Mouse (Mus musculus) limb, embryonic 14.5 days (tissue): ENCODE measurements around the gene Mark2. TPM values are rescaled to one million over a fixed set of nuclear protein-coding genes. Genes with fewer than 3 reads are reported as not detected.

Experiments used
- ATAC-seq: fragments of 200-750 bp; cut with Nextera tagmentation; 2 replicates; pipeline ENCODE4 v1.8.0; 2017; ENCODE audit warnings: low read depth, moderate number of reproducible peaks, moderate TSS enrichment; ENCODE audit not compliant: low FRiP score
- DNase-seq: peaks from one replicate; pipeline ENCODE4 v3.0.0-alpha.2; 2015; ENCODE audit warnings: low spot score
- H3K27ac ChIP-seq: fragments of 300-500 bp; sonication (generic); replicated peaks from 2 replicates; pipeline ENCODE4 v1.5.1; 2014; ENCODE audit warnings: low read depth, mild to moderate bottlenecking, low read length, moderate library complexity, mixed read lengths
- H3K27me3 ChIP-seq: fragments of 300-500 bp; sonication (generic); 2 replicates; pipeline ENCODE4 v1.6.1; 2014; ENCODE audit warnings: low read length, mixed read lengths; ENCODE audit not compliant: control insufficient read depth, insufficient read depth
- H3K36me3 ChIP-seq: fragments of 300-500 bp; sonication (generic); 2 replicates; pipeline ENCODE4 v1.6.1; 2014; ENCODE audit warnings: mild to moderate bottlenecking, low read length, moderate library complexity, mixed read lengths; ENCODE audit not compliant: control insufficient read depth, insufficient read depth
- H3K4me1 ChIP-seq: fragments of 300-500 bp; sonication (generic); 2 replicates; pipeline ENCODE4 v1.6.1; 2014; ENCODE audit warnings: antibody characterized with exemption, low read length, mixed read lengths; ENCODE audit not compliant: control insufficient read depth, insufficient read depth
- H3K4me2 ChIP-seq: fragments of 300-500 bp; sonication (generic); replicated peaks from 2 replicates; pipeline ENCODE4 v1.6.1; 2014; ENCODE audit warnings: low read depth, mild to moderate bottlenecking, low read length, moderate library complexity; ENCODE audit not compliant: severe bottlenecking
- H3K4me3 ChIP-seq: fragments of 300-500 bp; sonication (generic); replicated peaks from 2 replicates; pipeline ENCODE4 v1.5.1; 2014; ENCODE audit warnings: low read length
- H3K9ac ChIP-seq: fragments of 300-500 bp; sonication (generic); 2 replicates; pipeline ENCODE4 v1.6.1; 2014; ENCODE audit warnings: mild to moderate bottlenecking, low read depth, low read length, moderate library complexity; ENCODE audit not compliant: severe bottlenecking
- H3K9me3 ChIP-seq: fragments of 300-500 bp; sonication (generic); 2 replicates; pipeline ENCODE4 v1.6.1; 2016; ENCODE audit warnings: low read length; ENCODE audit not compliant: control insufficient read depth
- POLR2A ChIP-seq: fragments of 200-500 bp; IDR thresholded peaks from 2 replicates; pipeline ENCODE4 v1.8.0; 2012; ENCODE audit warnings: inconsistent platforms, mild to moderate bottlenecking, moderate library complexity, borderline replicate concordance; ENCODE audit not compliant: insufficient read depth, insufficient read length; ENCODE audit errors: extremely low read depth
- WGBS: fragments of 180-500 bp; shearing (Covaris S2); extraction: QIAGEN DNeasy Blood & Tissue Kit; methylation state at CpG from one replicate; pipeline ENCODE4 v1.1.7; 2014; 5-methylcytosine and 5-hydroxymethylcytosine counted together
- polyA plus RNA-seq, 2 experiments: library from polyadenylated mRNA; depleted of rRNA in 1 of 2; stranded (reverse) in 1 of 2; unstranded in 1 of 2; fragments of >200 nt; fragmentation: Nextera tagmentation in 1 of 2; extraction: Ambion mirVana in 1 of 2; gene quantifications; 2 replicates each; pipeline versions ENCODE4 v1.2.1 to v1.2.3; 2012 to 2014

The Mark2 gene
- polyA plus RNA-seq, 2 experiments, result 48.6 to 65.8 TPM

DNA sequence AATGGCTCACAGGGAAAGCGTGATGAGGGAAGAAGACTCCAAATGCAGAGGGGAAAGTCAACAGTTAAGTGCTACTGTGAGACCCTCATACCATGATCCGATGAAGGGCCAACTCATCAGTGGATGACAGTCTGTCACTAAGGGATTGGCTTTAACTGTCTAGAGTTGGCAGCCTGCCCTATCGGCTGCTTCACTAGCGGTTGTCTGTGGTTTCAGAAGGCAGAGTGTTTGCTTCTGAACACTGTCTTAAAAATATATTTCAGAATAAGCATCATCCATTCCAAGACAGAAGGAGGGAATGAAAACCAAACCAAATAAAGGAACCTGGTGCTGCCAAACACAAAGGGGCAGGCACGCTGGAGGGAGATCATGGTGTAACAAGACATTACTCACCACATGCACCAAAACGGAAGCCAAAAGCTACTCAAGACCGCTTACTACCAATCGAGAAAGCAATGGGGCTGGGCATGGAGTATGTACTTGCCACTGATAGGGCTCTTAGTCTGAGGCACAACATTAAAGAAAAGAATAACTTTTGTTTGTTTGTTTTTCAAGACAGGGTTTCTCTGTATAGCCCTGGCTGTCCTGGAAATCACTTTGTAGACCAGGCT lies 26.6 kb downstream of the Mark2 start:
- Histone ChIP-seq H3K27me3 (no peaks in the 10 kb centered on the region), H3K9ac (no peak overlapping the region), H3K27ac (no peak overlapping the region), H3K9me3 (no peaks in the 10 kb centered on the region), H3K4me3 (no peak overlapping the region), H3K4me1 (peaks cover 18% of the 10 kb centered on the region), H3K4me2 (no peak overlapping the region), H3K36me3 (no peaks in the 10 kb centered on the region)
- DNase-seq, result no peak
- WGBS, result 93% methylated on average over 8 of the region's 8 CpGs
- TF ChIP-seq POLR2A, result no peak
- ATAC-seq, result no peak

GRCm38 (mm10) chr19:7313660-7314059 lies 28.0 kb downstream of the Mark2 start:
- ATAC-seq, result no peak
- Histone ChIP-seq H3K9me3 (no peaks in the 10 kb centered on the region), H3K4me3 (no peak overlapping the region), H3K4me1 (peaks cover 25% of the 10 kb centered on the region), H3K4me2 (no peak overlapping the region), H3K27ac (no peak overlapping the region), H3K27me3 (no peaks in the 10 kb centered on the region), H3K9ac (no peak overlapping the region), H3K36me3 (no peaks in the 10 kb centered on the region)
- no peak for DNase-seq
- 85% methylated on average over 2 of the region's 2 CpGs for WGBS
- no peak for TF ChIP-seq POLR2A

DNA sequence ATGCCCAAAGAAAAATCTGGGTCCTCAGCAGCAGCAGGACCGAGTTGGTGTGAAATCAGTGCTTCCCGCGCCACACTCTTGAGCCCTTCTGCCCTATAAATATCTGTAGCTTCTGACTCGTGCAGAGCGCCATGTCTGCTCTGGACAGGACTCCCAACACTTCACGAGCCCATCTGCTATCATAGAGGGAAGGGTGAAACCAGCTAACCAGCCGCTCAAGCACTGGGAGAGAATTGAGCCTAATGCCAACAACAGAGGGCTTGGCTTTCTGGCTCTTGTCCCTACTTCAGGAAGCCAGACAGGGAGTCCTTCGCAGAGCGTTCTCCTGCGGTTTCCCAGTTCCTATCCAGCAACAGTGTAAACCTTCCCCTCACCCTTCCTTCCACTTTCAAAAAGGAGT lies 30.4 kb downstream of the Mark2 start:
- ATAC-seq, result no peak
- Histone ChIP-seq H3K4me1 (peaks cover 33% of the 10 kb centered on the region), H3K27ac (peak overlapping the region; percentile 40; the same call in 1 of the 2 replicates)

GRCm38 (mm10) chr19:7310704-7311103 lies 31.0 kb downstream of the Mark2 start:
- WGBS, result 28% methylated on average over 5 of the region's 5 CpGs

More for the DNA sequence above, 30.4 kb downstream of the Mark2 start:
- Histone ChIP-seq H3K9me3 (no peaks in the 10 kb centered on the region), H3K9ac (no peak overlapping the region), H3K27me3 (no peaks in the 10 kb centered on the region), H3K4me3 (no peak overlapping the region), H3K36me3 (no peaks in the 10 kb centered on the region), H3K4me2 (no peak overlapping the region)
- DNase-seq, result no peak
- 37% methylated on average over 10 of the region's 10 CpGs for WGBS
- no peak for TF ChIP-seq POLR2A

DNA sequence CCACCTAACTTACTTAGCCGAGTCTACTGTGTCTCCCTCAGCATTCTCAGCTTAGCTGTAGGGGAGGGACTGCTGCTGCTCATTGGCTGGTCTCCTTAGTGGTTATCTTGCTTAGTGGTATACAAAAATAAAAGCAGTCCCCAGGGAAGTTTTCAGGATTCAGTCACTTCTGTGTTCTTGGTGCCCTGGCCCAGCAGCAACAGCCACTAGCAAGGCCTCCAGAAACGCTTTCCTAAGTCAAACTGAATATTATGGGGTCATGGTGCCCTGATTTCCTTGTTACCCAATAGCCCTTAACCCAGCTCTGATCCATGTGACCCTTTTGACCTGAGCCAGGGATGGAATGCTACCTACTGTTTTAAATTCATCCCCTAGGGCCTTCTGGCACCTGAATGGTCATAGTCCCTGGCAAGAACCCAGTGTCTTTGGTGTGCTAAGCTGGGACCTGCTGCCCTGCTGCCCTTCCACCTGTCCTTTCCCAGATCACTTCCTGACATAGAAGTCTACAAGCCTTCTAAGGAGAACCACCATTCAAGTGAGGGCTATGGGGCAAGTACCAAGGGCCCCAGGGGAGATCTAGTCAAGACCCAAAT lies 31.8 kb downstream of the Mark2 start:
- no peak for DNase-seq
- no peak for TF ChIP-seq POLR2A
- Histone ChIP-seq H3K4me2 (no peak overlapping the region), H3K27ac (no peak overlapping the region), H3K36me3 (no peaks in the 10 kb centered on the region), H3K4me1 (peaks cover 33% of the 10 kb centered on the region), H3K4me3 (no peak overlapping the region), H3K27me3 (no peaks in the 10 kb centered on the region), H3K9me3 (no peaks in the 10 kb centered on the region), H3K9ac (no peak overlapping the region)
- WGBS, result 53% methylated on average over 2 of the region's 2 CpGs
- no peak for ATAC-seq

More at GRCm38 (mm10) chr19:7310704-7311103, 31.0 kb downstream of the Mark2 start:
- ATAC-seq, result peak; percentile 56
- Histone ChIP-seq H3K9ac (peak overlapping the region; percentile 34; the same call in 1 of the 2 replicates), H3K4me3 (no peak overlapping the region), H3K9me3 (no peaks in the 10 kb centered on the region), H3K4me2 (0 out of 2 replicates have a peak overlapping the region, but pooled peaks have one; percentile 4), H3K27ac (peak overlapping the region; percentile 40; the same call in 1 of the 2 replicates), H3K27me3 (no peaks in the 10 kb centered on the region), H3K36me3 (no peaks in the 10 kb centered on the region), H3K4me1 (peaks cover 33% of the 10 kb centered on the region)
- DNase-seq, result peak; percentile 31
- no peak for TF ChIP-seq POLR2A
